Mouse (Mus musculus) bone marrow macrophage, adult 2 months (primary cell): ENCODE measurements around the gene Adgre5.

Experiments
- CTCF ChIP-seq: IDR thresholded peaks from 2 replicates; pipeline ENCODE4 v1.5.1; 2012; ENCODE audit warnings: low read depth, mild to moderate bottlenecking, low read length, moderate library complexity
- POLR2A ChIP-seq: IDR thresholded peaks from 2 replicates; pipeline ENCODE4 v1.6.1; 2012; ENCODE audit warnings: mild to moderate bottlenecking, low read depth, low read length, borderline replicate concordance

GRCm38 (mm10) chr8:83773452-83773846 is 32.3 kb upstream of the Adgre5 start:
- no peak for TF ChIP-seq POLR2A
- no peak for TF ChIP-seq CTCF
